Mouse (Mus musculus) kidney, postnatal 4 days (tissue): ENCODE data around the gene Psenen.

Source experiments
- DNase-seq, 2 experiments: peaks; one replicate each; pipeline ENCODE4 v3.0.0; 2021; ENCODE audit warnings: mixed read lengths in 2 of 2

Gene Psenen

GRCm38 (mm10) chr7:30553021-30553589, 10.3 kb downstream of the Psenen start:
- DNase-seq, result peak; percentile 55 to 66

GRCm38 (mm10) chr7:30552102-30553020, 11.1 kb downstream of the Psenen start, which contains the start of the genes Hspb6 and Proser3:
Gene Hspb6, plus strand, starts transcription at chr7:30552178.
Gene Proser3, minus strand, starts transcription at chr7:30552299.
- DNase-seq, result peak; percentile 97 to 98

- no peak for DNase-seq
Measured at GRCm38 (mm10) chr7:30551445-30552101, 11.9 kb downstream of the Psenen start.

DNA sequence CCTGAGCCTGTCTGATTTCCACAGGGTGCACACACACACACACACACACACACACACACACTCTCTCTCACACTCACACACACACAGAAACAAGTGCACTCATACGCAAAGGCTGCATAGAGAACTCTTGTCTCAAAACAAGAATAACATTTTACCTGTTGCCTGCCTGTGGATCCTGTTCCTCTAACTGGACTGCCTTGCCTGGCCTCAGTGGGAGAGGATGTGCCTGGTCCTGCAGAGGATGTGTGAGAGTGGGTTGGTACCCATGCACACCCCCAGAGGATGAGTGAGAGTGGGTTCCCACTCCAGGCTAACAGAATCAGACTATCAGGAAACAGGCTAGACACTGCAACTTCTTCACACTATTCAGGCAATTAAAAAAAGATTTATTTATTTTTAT, 12.8 kb downstream of the Psenen start:
- no peak for DNase-seq

DNA sequence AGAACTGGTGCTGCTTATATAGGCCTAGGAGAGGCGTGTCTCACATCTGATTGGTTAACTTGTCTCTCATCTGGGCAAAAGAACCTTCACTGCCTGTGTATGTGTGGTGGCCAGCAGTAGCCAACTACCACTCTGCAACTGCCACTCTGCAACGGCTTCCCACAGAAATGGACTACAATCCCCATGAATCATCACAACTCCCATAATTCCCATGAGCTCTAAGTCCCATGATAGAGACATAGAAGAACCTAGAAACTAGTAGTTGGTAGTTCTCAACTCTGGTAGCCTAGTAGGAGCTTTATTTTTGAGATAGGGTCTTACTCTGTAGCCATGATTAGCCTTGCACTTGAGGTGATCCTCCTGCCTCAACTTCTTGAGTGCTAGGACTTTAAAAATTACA, 13.5 kb downstream of the Psenen start:
- DNase-seq, result no peak

DNA sequence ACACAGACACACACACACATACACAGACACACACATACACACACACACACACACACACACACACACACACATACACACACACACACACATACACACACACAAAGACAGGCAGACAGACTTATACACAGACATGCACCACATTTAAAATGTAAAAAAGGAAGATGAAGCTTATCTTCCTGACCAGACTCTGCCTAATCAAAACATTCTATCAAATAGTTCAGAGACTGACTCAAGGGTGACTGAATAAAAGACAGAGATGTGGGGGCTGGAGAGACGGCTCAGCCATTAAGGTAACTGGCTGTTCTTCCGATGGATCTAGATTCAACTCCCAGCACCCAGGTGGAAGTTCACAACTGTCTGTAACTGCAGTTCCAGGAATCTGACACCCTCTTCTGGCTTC, 19.1 kb downstream of the Psenen start:
- DNase-seq, result no peak

GRCm38 (mm10) chr7:30540572-30540971, 22.9 kb downstream of the Psenen start:
- no peak for DNase-seq

- DNase-seq, result peak; percentile 97 to 98
Measured at GRCm38 (mm10) chr7:30534633-30535577, 28.5 kb downstream of the Psenen start, which contains the start of gene Arhgap33. Gene Arhgap33, minus strand, starts transcription at chr7:30535060.

DNA sequence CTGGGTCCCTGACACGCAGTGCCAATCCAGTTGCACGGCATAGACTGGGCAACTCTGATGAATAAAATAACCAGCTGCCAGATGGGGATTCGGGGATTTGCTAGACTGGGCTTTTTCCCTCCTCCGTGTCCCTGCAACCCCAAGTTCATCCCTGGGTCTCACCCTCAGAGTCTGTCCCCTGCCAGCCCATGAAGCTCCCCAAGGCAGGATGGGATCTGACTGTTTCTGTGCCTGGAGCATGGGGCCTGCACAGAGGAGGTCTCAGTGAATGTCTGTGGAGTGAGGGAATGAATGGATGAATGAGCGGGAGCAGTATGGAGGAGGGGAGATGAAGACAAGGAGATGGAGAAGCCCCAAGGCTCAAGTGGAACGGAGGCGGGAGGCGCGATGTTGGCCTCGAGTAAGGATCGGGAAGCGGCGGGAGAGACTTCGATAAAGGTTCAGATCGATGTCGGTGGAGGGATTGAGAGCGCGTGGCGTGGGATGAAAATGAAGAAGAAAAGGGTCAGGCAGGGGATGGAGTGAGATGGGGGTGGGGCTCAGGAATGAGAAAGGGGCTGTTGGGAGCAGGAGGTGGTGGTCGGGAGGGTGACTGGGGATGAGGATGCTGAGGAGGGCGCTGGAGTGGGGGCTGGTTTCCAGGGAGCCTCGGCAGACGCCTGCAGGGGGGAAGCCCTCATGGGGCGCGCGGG, 29.3 kb downstream of the Psenen start:
- no peak for DNase-seq

DNA sequence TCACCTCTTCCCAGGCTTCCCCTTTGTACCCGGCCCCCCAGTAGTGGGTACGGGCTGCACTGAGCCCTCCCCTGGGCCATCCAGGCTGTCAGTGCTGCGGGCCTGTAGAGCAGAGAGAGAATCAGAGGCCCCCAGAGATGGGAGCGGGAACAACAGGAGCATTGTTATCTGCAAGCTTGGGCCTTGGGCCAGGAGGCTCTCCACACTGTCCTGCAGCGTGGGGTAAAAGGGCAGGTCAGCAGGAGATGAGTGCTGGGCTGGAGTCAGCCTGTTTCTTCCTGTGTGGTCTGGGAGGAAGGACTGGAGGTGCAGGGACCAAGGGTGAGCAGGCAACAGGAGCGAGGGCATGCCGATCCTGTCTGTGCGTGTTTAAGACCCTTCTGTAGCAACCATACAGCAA, 30.5 kb downstream of the Psenen start:
- peak; percentile 64 to 72 for DNase-seq

GRCm38 (mm10) chr7:30531291-30531815, 32.1 kb downstream of the Psenen start:
- no peak for DNase-seq

- DNase-seq, result no peak
Measured at GRCm38 (mm10) chr7:30526981-30527380, 36.4 kb downstream of the Psenen start.

GRCm38 (mm10) chr7:30526399-30526798, 37.0 kb downstream of the Psenen start:
- peak in 1 of 2 experiments; percentile 35 for DNase-seq

DNA sequence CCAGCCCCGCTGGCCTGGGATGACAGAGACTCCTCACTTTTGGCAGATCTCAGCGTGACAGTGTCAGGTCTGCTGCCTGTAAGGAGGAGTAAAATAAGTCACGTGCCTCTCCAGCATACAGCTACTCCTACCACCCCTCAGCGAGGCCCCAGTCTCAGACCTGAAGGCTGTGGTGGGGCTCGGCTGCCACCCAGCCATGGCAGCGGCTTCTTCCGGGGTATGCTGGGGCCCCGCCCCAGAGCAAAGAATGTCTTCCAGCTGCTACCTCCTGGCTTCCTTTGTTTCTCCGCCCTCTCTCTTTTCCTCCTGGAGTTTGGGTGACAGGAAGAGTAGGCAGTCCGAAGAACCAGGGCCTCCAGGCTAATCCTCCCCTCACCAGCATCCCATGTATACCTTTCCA, 37.5 kb downstream of the Psenen start:
- peak; percentile 43 to 63 for DNase-seq

DNA sequence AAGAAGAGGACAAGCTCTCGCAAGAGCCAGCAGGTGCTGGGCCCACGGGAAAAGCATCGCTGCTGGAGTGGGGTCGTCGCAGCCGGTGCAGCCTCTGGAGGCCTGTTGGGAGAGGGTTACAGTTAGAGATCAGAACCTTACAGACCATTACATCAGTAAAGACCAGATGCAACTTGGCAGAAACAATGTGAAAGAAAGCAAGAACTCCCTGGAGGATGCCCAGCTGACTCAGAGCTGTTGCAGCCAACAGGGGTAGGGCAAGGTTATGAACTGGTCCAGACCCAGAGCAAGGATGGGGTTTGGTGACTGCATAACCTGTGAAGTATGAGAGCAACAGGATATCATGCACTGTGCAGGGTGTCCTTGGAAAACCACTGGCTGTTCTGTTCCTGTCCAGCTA, 38.9 kb downstream of the Psenen start:
- DNase-seq, result no peak

DNA sequence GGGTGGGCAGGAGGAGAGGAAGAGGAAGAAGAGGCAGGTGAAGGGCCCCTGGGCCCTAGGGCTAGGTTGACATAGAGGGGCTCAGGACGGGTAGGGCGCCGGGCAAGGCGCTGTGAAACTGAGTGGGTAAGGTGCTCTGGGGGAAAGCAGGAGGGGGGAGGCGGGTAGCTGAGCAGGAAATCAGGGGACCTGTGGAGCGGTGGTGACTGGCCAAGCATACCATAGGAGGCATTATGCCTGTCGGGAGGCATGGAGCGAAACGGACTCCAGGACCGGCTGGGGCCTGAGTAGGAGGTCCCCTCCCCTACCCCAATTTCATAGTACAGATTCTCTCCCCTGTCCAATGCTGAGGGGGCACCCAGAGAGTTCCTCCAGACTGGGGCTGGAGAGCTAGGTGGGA, 40.6 kb downstream of the Psenen start:
- peak; percentile 51 to 61 for DNase-seq

GRCm38 (mm10) chr7:30520856-30521255, 42.6 kb downstream of the Psenen start:
- DNase-seq, result no peak

DNA sequence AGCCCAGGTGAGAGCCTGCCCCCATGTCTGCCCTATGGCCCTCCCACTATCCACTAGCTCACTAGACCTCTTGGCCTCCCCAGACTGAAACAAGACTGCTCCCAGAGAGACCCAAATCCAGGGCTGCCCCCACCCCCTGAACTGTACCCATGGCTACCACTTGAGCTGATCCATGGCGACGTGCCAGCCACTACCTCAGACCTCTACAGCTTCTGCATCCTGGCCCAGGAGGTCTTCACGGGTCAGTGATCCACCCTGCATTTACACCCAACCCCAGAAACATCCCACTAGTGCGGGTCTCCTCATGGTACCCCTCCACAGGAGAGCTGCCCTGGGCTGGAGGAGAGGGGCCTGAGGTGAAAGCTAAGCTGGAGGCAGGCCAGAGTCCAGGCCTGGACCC, 43.0 kb downstream of the Psenen start:
- DNase-seq, result peak; percentile 42 to 63

GRCm38 (mm10) chr7:30518325-30518724, 45.1 kb downstream of the Psenen start:
- DNase-seq, result no peak

GRCm38 (mm10) chr7:30515003-30515760, 48.2 kb downstream of the Psenen start:
- no peak for DNase-seq
